Mouse (Mus musculus) liver, embryonic 14.5 days (tissue): ENCODE measurements around the gene St6galnac3. TPM values are rescaled to one million over a fixed set of nuclear protein-coding genes. Genes with fewer than 3 reads are reported as not detected.

Experiments
- ATAC-seq: fragments of 200-750 bp; cut with Nextera tagmentation; 2 replicates; pipeline ENCODE4 v1.8.0; 2017; ENCODE audit warnings: moderate number of reproducible peaks, mild to moderate bottlenecking, moderate library complexity; ENCODE audit not compliant: insufficient read depth
- DNase-seq, 3 experiments: peaks; one replicate each; pipeline ENCODE4 v3.0.0-alpha.2; 2012 to 2013; ENCODE audit warnings: low read depth in 3 of 3, low spot score in 3 of 3
- H3K27ac ChIP-seq: fragments of 300-500 bp; sonication (generic); 2 replicates; pipeline ENCODE4 v1.5.1; 2014; ENCODE audit warnings: moderate library complexity, mild to moderate bottlenecking, control low read depth, inconsistent platforms
- H3K27me3 ChIP-seq: fragments of 300-500 bp; sonication (generic); 2 replicates; pipeline ENCODE4 v1.6.1; 2014; ENCODE audit warnings: mild to moderate bottlenecking, low read length, moderate library complexity; ENCODE audit not compliant: control insufficient read depth, insufficient read depth
- H3K36me3 ChIP-seq: fragments of 300-500 bp; sonication (generic); replicated peaks from 2 replicates; pipeline ENCODE4 v1.6.1; 2014; ENCODE audit warnings: low read depth; ENCODE audit not compliant: control insufficient read depth, insufficient read depth
- H3K4me1 ChIP-seq, 2 experiments: fragments of 200-500 bp in 1 of 2; fragments of 300-500 bp in 1 of 2; sonication (generic) in 1 of 2; replicated peaks; 2 replicates each; pipeline ENCODE4 v1.6.1; 2012 to 2014; ENCODE audit warnings: antibody characterized with exemption in 1 of 2, inconsistent platforms in 1 of 2, low read length in 1 of 2; ENCODE audit not compliant: control insufficient read depth in 2 of 2, insufficient read depth in 2 of 2
- H3K4me2 ChIP-seq: fragments of 300-500 bp; sonication (generic); 2 replicates; pipeline ENCODE4 v1.6.1; 2014; ENCODE audit warnings: low read depth, mild to moderate bottlenecking, control low read depth, moderate library complexity
- H3K4me3 ChIP-seq, 2 experiments: fragments of 200-500 bp in 1 of 2; fragments of 300-500 bp in 1 of 2; sonication (generic) in 1 of 2; 2 replicates each; pipeline ENCODE4 v1.5.1; 2012 to 2014; ENCODE audit warnings: low read depth in 2 of 2, low read length in 2 of 2, mild to moderate bottlenecking in 2 of 2, control low read depth in 1 of 2, inconsistent platforms in 1 of 2, moderate library complexity in 1 of 2; ENCODE audit not compliant: insufficient read depth in 1 of 2
- H3K9ac ChIP-seq: fragments of 300-500 bp; sonication (generic); replicated peaks from 2 replicates; pipeline ENCODE4 v1.6.1; 2014; ENCODE audit warnings: mild to moderate bottlenecking, control low read depth, moderate library complexity
- H3K9me3 ChIP-seq: fragments of 300-500 bp; sonication (generic); 2 replicates; pipeline ENCODE4 v1.6.1; 2016; ENCODE audit warnings: low read length, mixed read lengths; ENCODE audit not compliant: control insufficient read depth
- CTCF ChIP-seq: IDR thresholded peaks from 2 replicates; pipeline ENCODE4 v1.5.1; 2016; ENCODE audit warnings: antibody characterized with exemption, low read depth, control low read depth
- EP300 ChIP-seq: IDR thresholded peaks from 2 replicates; pipeline ENCODE4 v1.6.1; 2016; ENCODE audit warnings: antibody characterized with exemption, low read depth
- WGBS: fragments of 180-500 bp; shearing (Covaris S2); extraction: QIAGEN DNeasy Blood & Tissue Kit; methylation state at CpG from one replicate; pipeline ENCODE4 v1.1.7; 2014; ENCODE audit not compliant: insufficient replicate concordance; 5-methylcytosine and 5-hydroxymethylcytosine counted together
- polyA plus RNA-seq, 2 experiments: library from polyadenylated mRNA; depleted of rRNA in 1 of 2; stranded (reverse) in 1 of 2; unstranded in 1 of 2; fragments of >200 nt; fragmentation: Nextera tagmentation in 1 of 2; extraction: Ambion mirVana in 1 of 2; gene quantifications; 2 replicates each; pipeline versions ENCODE4 v1.2.1 to v1.2.3; 2012 to 2014

St6galnac3 gene
- polyA plus RNA-seq, 2 experiments = 2.9 to 5.7 TPM

- TF ChIP-seq EP300 (no peak), CTCF (no peak)
- no peak for DNase-seq
- no peaks in the 10 kb centered on the region for H3K9me3 ChIP-seq
- H3K4me3 ChIP-seq = no peak overlapping the region
- no peak overlapping the region for H3K9ac ChIP-seq
- H3K4me1 ChIP-seq = peaks cover 0 to 2% of the 10 kb centered on the region in 2 experiments; a peak in 2 of 4 replicates
- WGBS = 60% methylated on average over 5 of the region's 5 CpGs
- no peak for ATAC-seq
- no peak overlapping the region for H3K27ac ChIP-seq
- H3K4me2 ChIP-seq = no peak overlapping the region
- no peaks in the 10 kb centered on the region for H3K36me3 ChIP-seq
- no peaks in the 10 kb centered on the region for H3K27me3 ChIP-seq
Measured at GRCm38 (mm10) chr3:153242524-153242923, 482.4 kb downstream of the St6galnac3 start.

DNA sequence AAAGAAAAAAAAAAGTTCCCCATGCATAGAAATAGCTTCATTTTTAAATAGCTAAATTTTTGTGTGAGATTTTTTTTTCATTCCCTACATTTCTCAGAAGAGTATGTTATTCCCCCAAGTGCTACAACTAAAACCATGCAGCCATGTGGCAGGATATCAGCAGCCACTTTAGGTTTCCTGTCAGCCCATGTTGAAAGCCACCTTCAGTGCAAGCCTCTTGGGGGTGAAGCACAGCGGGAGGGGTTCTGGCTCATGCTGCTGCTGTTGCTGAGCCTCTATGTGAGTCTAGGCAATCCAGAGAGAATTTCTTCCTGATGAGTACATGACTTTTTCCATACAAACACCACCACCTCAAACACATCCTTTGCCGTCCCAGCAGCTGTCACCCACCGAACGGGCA lies 483.8 kb downstream of the St6galnac3 start:
- Histone ChIP-seq H3K9me3 (no peaks in the 10 kb centered on the region), H3K9ac (no peak overlapping the region), H3K4me2 (no peak overlapping the region), H3K4me1 (peaks cover 0 to 2% of the 10 kb centered on the region in 2 experiments; a peak in 2 of 4 replicates), H3K36me3 (no peaks in the 10 kb centered on the region), H3K27ac (no peak overlapping the region), H3K4me3 (no peak overlapping the region), H3K27me3 (no peaks in the 10 kb centered on the region)
- no peak for TF ChIP-seq EP300
- no peak for TF ChIP-seq CTCF
- 42% methylated on average over 4 of the region's 4 CpGs for WGBS
- no peak for DNase-seq
- no peak for ATAC-seq

DNA sequence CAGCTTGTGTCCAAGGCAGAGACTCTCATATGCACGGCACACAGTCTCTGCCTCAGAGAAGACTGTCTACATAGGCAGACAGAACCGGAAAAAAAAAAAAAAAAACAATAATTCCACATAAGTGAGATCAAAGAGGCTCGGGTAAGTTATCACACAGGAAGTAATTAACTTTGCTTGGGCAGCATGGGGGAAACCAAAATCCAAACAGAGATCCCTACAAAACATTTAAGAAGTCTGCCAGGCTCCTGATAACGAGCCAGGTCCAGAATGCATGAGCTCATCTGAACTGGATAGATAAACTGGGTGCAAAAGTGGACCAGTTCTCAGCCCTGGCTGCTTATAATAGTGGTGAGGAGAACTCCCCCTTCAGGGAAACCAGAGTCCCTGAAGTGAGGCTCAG lies 484.6 kb downstream of the St6galnac3 start:
- no peak for TF ChIP-seq EP300
- no peak for TF ChIP-seq CTCF
- WGBS = 18% methylated on average over 4 of the region's 4 CpGs
- ATAC-seq = no peak

GRCm38 (mm10) chr3:153238381-153238780 lies 486.6 kb downstream of the St6galnac3 start:
- Histone ChIP-seq H3K36me3 (no peaks in the 10 kb centered on the region), H3K27me3 (no peaks in the 10 kb centered on the region), H3K9me3 (no peaks in the 10 kb centered on the region), H3K4me3 (no peak overlapping the region), H3K27ac (no peak overlapping the region), H3K9ac (no peak overlapping the region), H3K4me1 (peaks cover 0 to 2% of the 10 kb centered on the region in 2 experiments; a peak in 2 of 4 replicates), H3K4me2 (no peak overlapping the region)
- ATAC-seq (no peak), DNase-seq (no peak)
- no peak for TF ChIP-seq EP300
- TF ChIP-seq CTCF = no peak
- 71% methylated on average over 10 of the region's 10 CpGs for WGBS

More for the DNA sequence above, 484.6 kb downstream of the St6galnac3 start:
- Histone ChIP-seq H3K9ac (no peak overlapping the region), H3K9me3 (no peaks in the 10 kb centered on the region), H3K4me3 (no peak overlapping the region), H3K4me2 (no peak overlapping the region), H3K36me3 (no peaks in the 10 kb centered on the region), H3K4me1 (peaks cover 0 to 2% of the 10 kb centered on the region in 2 experiments; a peak in 2 of 4 replicates), H3K27me3 (no peaks in the 10 kb centered on the region), H3K27ac (no peak overlapping the region)
- no peak for DNase-seq

GRCm38 (mm10) chr3:153236262-153236661 lies 488.7 kb downstream of the St6galnac3 start:
- Histone ChIP-seq H3K4me1 (peaks cover 0 to 2% of the 10 kb centered on the region in 2 experiments; a peak in 2 of 4 replicates), H3K27ac (no peak overlapping the region), H3K27me3 (no peaks in the 10 kb centered on the region), H3K4me3 (no peak overlapping the region), H3K9me3 (no peaks in the 10 kb centered on the region), H3K36me3 (no peaks in the 10 kb centered on the region), H3K9ac (no peak overlapping the region), H3K4me2 (no peak overlapping the region)
- 84% methylated on average over 9 of the region's 9 CpGs for WGBS
- DNase-seq (no peak), ATAC-seq (no peak)
- TF ChIP-seq EP300 (no peak), CTCF (no peak)
